Mouse (Mus musculus): ENCODE data around the gene Specc1. TPM values are rescaled to one million over a fixed set of nuclear protein-coding genes. Genes with fewer than 3 reads are reported as not detected.

The Specc1 gene
- total and polyA plus RNA-seq, 3 experiments: 2.5 to 5.8 TPM; not detected in 1

- H3K27ac ChIP-seq (ENCODE audit: control insufficient read depth, low read depth, low read length): no peak overlapping the region
- no peak overlapping the region for H3K4me3 ChIP-seq (ENCODE audit: control insufficient read depth in 1 of 2, insufficient read depth in 1 of 2, low read depth in 2 of 2, low read length in 2 of 2)
- DNase-seq (ENCODE audit: low read depth, low spot score): peak; percentile 28
- no peak overlapping the region for H3K9ac ChIP-seq (ENCODE audit: control insufficient read depth, low read depth, low read length, poor library complexity, severe bottlenecking)
- peaks cover 0 to 12% of the 10 kb centered on the region in 2 experiments; a peak in 2 of 4 replicates for H3K36me3 ChIP-seq (ENCODE audit: control insufficient read depth in 1 of 2, insufficient read depth in 2 of 2, low read length in 2 of 2)
- H3K79me2 ChIP-seq (ENCODE audit: control insufficient read depth, insufficient read depth, low read length, poor library complexity): no peaks in the 10 kb centered on the region
- H3K27me3 ChIP-seq (ENCODE audit: control insufficient read depth in 1 of 2, insufficient read depth in 2 of 2, low read length in 2 of 2): no peaks in the 10 kb centered on the region
- TF ChIP-seq MYC (IDR thresholded peaks at IDR 0.05; ENCODE audit: low read depth, low read length): no peak
- no peak for TF ChIP-seq ZNF384 (IDR thresholded peaks at IDR 0.05; ENCODE audit: low read depth, low read length)
- TF ChIP-seq ETS1 (IDR thresholded peaks at IDR 0.05; ENCODE audit: low read depth, low read length): no peak
- TF ChIP-seq CTCF (IDR thresholded peaks at IDR 0.05 in 2 of 3, conservative IDR thresholded peaks at IDR 0.05 in 1 of 3; ENCODE audit: control insufficient read depth in 1 of 3, insufficient read depth in 1 of 3, low read depth in 2 of 3, low read length in 3 of 3, poor library complexity in 1 of 3, severe bottlenecking in 1 of 3): no peak
- no peak for TF ChIP-seq UBTF (IDR thresholded peaks at IDR 0.05; ENCODE audit: borderline replicate concordance, insufficient read depth, low read depth, low read length)
- no peak for TF ChIP-seq USF2 (IDR thresholded peaks at IDR 0.05; ENCODE audit: borderline replicate concordance in 1 of 2, insufficient read depth in 1 of 2, low read depth in 1 of 2, low read length in 2 of 2)
- no peak for TF ChIP-seq CHD1 (IDR thresholded peaks at IDR 0.05; ENCODE audit: low read depth, low read length)
- no peak for TF ChIP-seq ZC3H11A (IDR thresholded peaks at IDR 0.05; ENCODE audit: low read depth, low read length)
- TF ChIP-seq HCFC1 (IDR thresholded peaks at IDR 0.05; ENCODE audit: low read depth, low read length): no peak
- no peak for TF ChIP-seq TCF12 (IDR thresholded peaks at IDR 0.05; ENCODE audit: low read depth, low read length)
- TF ChIP-seq E2F4 (IDR thresholded peaks at IDR 0.05; ENCODE audit: borderline replicate concordance, low read depth, low read length): no peak
- no peak for TF ChIP-seq POLR2A (IDR thresholded peaks at IDR 0.05; ENCODE audit: control insufficient read depth in 1 of 2, insufficient read depth in 1 of 2, low read depth in 1 of 2, low read length in 2 of 2, poor library complexity in 1 of 2)
- no peak for TF ChIP-seq SMC3 (IDR thresholded peaks at IDR 0.05; ENCODE audit: low read depth, low read length)
- no peaks in the 10 kb centered on the region for H3K9me3 ChIP-seq (replicated peaks; ENCODE audit: insufficient read depth, low read length)
- no peaks in the 10 kb centered on the region for H3K4me1 ChIP-seq (ENCODE audit: control insufficient read depth in 1 of 2, insufficient read depth in 2 of 2, low read length in 2 of 2)
Measured at GRCm38 (mm10) chr11:62090321-62090720, 133.8 kb downstream of the Specc1 start.

- H3K36me3 ChIP-seq (ENCODE audit: control insufficient read depth in 1 of 2, insufficient read depth in 2 of 2, low read length in 2 of 2): peaks cover 0 to 41% of the 10 kb centered on the region in 2 experiments; a peak in 2 of 4 replicates
Measured at GRCm38 (mm10) chr11:62103380-62103911, 146.9 kb downstream of the Specc1 start.

More at GRCm38 (mm10) chr11:62103380-62103911, 146.9 kb downstream of the Specc1 start:
- peak; percentile 92 for DNase-seq (ENCODE audit: low read depth, low spot score)
- Histone ChIP-seq H3K27me3 (ENCODE audit: control insufficient read depth in 1 of 2, insufficient read depth in 2 of 2, low read length in 2 of 2) (no peaks in the 10 kb centered on the region), H3K4me3 (ENCODE audit: control insufficient read depth in 1 of 2, insufficient read depth in 1 of 2, low read depth in 2 of 2, low read length in 2 of 2) (no peak overlapping the region), H3K79me2 (ENCODE audit: control insufficient read depth, insufficient read depth, low read length, poor library complexity) (no peaks in the 10 kb centered on the region), H3K27ac (ENCODE audit: control insufficient read depth, low read depth, low read length) (peak overlapping the region; percentile 45), H3K9ac (ENCODE audit: control insufficient read depth, low read depth, low read length, poor library complexity, severe bottlenecking) (no peak overlapping the region), H3K4me1 (ENCODE audit: control insufficient read depth in 1 of 2, insufficient read depth in 2 of 2, low read length in 2 of 2) (peaks cover 13 to 27% of the 10 kb centered on the region in 2 experiments), H3K9me3 (replicated peaks; ENCODE audit: insufficient read depth, low read length) (no peaks in the 10 kb centered on the region)
- no peak for TF ChIP-seq MAFK (IDR thresholded peaks at IDR 0.05; ENCODE audit: borderline replicate concordance, low read depth, low read length)
- 0 out of 2 replicates have a peak, but pooled peaks have one; percentile 68 for TF ChIP-seq MYC (IDR thresholded peaks at IDR 0.05; ENCODE audit: low read depth, low read length)
- TF ChIP-seq SIN3A (IDR thresholded peaks at IDR 0.05; ENCODE audit: low read length): peak; percentile 61
- peak; percentile 15; the same call in 1 of the 2 replicates for TF ChIP-seq MXI1 (IDR thresholded peaks at IDR 0.05; ENCODE audit: low read depth, low read length)
- no peak for TF ChIP-seq HCFC1 (IDR thresholded peaks at IDR 0.05; ENCODE audit: low read depth, low read length)
- TF ChIP-seq EP300 (IDR thresholded peaks at IDR 0.05; ENCODE audit: low read depth in 1 of 2, low read length in 2 of 2): peak; percentile 85 to 88
- no peak for TF ChIP-seq CHD2 (IDR thresholded peaks at IDR 0.05; ENCODE audit: low read length)
- TF ChIP-seq NRF1 (IDR thresholded peaks at IDR 0.05; ENCODE audit: insufficient read depth, low read depth, low read length, poor library complexity, severe bottlenecking): no peak
- peak; percentile 64 for TF ChIP-seq TAL1 (IDR thresholded peaks at IDR 0.05; ENCODE audit: low read length)
- TF ChIP-seq USF1 (IDR thresholded peaks at IDR 0.05; ENCODE audit: low read depth, low read length): no peak
- peak; percentile 88 for TF ChIP-seq TCF12 (IDR thresholded peaks at IDR 0.05; ENCODE audit: low read depth, low read length)
- peak; percentile 97 for TF ChIP-seq RCOR1 (IDR thresholded peaks at IDR 0.05; ENCODE audit: low read depth, low read length)
- peak; percentile 75; the same call in 1 of the 2 replicates for TF ChIP-seq ELF1 (IDR thresholded peaks at IDR 0.05; ENCODE audit: low read depth, low read length)
- TF ChIP-seq GATA1 (IDR thresholded peaks at IDR 0.05; ENCODE audit: low read depth, low read length): peak; percentile 96
- TF ChIP-seq ETS1 (IDR thresholded peaks at IDR 0.05; ENCODE audit: low read depth, low read length): peak; percentile 74
